Mouse (Mus musculus): ENCODE results near the gene Fscn1.
A peak's percentile ranks its signal among the peaks of the same experiment; 100 is the strongest.

The Fscn1 gene

GRCm38 (mm10) chr5:142976516-142976915, 16.4 kb downstream of the Fscn1 start:
- no peak for DNase-seq

- DNase-seq, result no peak
Measured at GRCm38 (mm10) chr5:142982046-142982801, 22.1 kb downstream of the Fscn1 start.

- DNase-seq, result no peak
Measured at GRCm38 (mm10) chr5:142983174-142983573, 23.0 kb downstream of the Fscn1 start.

GRCm38 (mm10) chr5:142984271-142984670, 24.1 kb downstream of the Fscn1 start:
- no peak for DNase-seq

- DNase-seq, result peak; percentile 53 to 54
Measured at GRCm38 (mm10) chr5:142988520-142988919, 28.4 kb downstream of the Fscn1 start.

- DNase-seq, result no peak
Measured at GRCm38 (mm10) chr5:142989167-142989566, 29.0 kb downstream of the Fscn1 start.

- no peak for DNase-seq
Measured at GRCm38 (mm10) chr5:142994746-142995145, 34.6 kb downstream of the Fscn1 start.

- DNase-seq, result no peak
Measured at GRCm38 (mm10) chr5:142997526-142997925, 37.4 kb downstream of the Fscn1 start.

- no peak for DNase-seq
Measured at GRCm38 (mm10) chr5:142998171-142998570, 38.0 kb downstream of the Fscn1 start.

GRCm38 (mm10) chr5:143000091-143000490, 39.9 kb downstream of the Fscn1 start:
- no peak for DNase-seq

GRCm38 (mm10) chr5:143000654-143001500, 40.7 kb downstream of the Fscn1 start:
- DNase-seq, result no peak

- no peak for DNase-seq
Measured at GRCm38 (mm10) chr5:143009383-143009782, 49.2 kb downstream of the Fscn1 start.

GRCm38 (mm10) chr5:143017401-143017800, 57.3 kb downstream of the Fscn1 start:
- no peak for DNase-seq

All from cerebellum, postnatal 36 days (tissue).